Mouse (Mus musculus): ENCODE results near the gene Depdc1b.

- no peak for TF ChIP-seq CTCF (IDR thresholded peaks at IDR 0.05; ENCODE audit: control insufficient read depth, insufficient read depth, insufficient read length)
- no peak for TF ChIP-seq USF1 (IDR thresholded peaks at IDR 0.05; ENCODE audit: low read depth)
- TF ChIP-seq CEBPB (IDR thresholded peaks at IDR 0.05; ENCODE audit: low read depth) = no peak
- no peak for TF ChIP-seq MAX (IDR thresholded peaks at IDR 0.05)
Measured at GRCm38 (mm10) chr13:108345756-108346155, 29.6 kb downstream of the Depdc1b start.
